Mouse (Mus musculus) ES-Bruce4 (cell line): ENCODE results near the gene Kcnma1.

Experiments used
- CTCF ChIP-seq: IDR thresholded peaks from one replicate; pipeline ENCODE4 v1.8.1; 2011; ENCODE audit warnings: low read depth, low read length
- EP300 ChIP-seq: IDR thresholded peaks from 2 replicates; pipeline ENCODE4 v1.6.1; 2011; ENCODE audit warnings: low read depth, low read length; ENCODE audit not compliant: insufficient read depth
- POLR2A ChIP-seq: IDR thresholded peaks from one replicate; pipeline ENCODE4 v1.8.1; 2011; ENCODE audit warnings: low read length; ENCODE audit not compliant: insufficient read depth

GRCm38 (mm10) chr14:23792076-23792475 is 222.2 kb downstream of the Kcnma1 start:
- TF ChIP-seq POLR2A (no peak), CTCF (no peak), EP300 (no peak)
